Mouse (Mus musculus) neural tube, embryonic 14.5 days (tissue): ENCODE results near the gene Il20ra. TPM values are rescaled to one million over a fixed set of nuclear protein-coding genes. Genes with fewer than 3 reads are reported as not detected.
"Not testable (repeated sequence)": the region's sequence is repeated elsewhere in the genome, so short reads cannot be mapped to it uniquely, and the experiment has no call there.

Experiments used
- ATAC-seq: fragments of 200-750 bp; cut with Nextera tagmentation; 2 replicates; pipeline ENCODE4 v1.8.0; 2017; ENCODE audit warnings: low read depth, mild to moderate bottlenecking, moderate TSS enrichment, moderate library complexity
- H3K27ac ChIP-seq: fragments of 300-500 bp; sonication (generic); 2 replicates; pipeline ENCODE4 v1.5.1; 2014; ENCODE audit warnings: low read depth, mild to moderate bottlenecking, control low read depth, low read length, moderate library complexity, mixed read lengths
- H3K27me3 ChIP-seq: fragments of 300-500 bp; sonication (generic); 2 replicates; pipeline ENCODE4 v1.6.1; 2014; ENCODE audit warnings: low read length; ENCODE audit not compliant: control insufficient read depth, insufficient read depth
- H3K36me3 ChIP-seq: fragments of 300-500 bp; sonication (generic); 2 replicates; pipeline ENCODE4 v1.6.1; 2014; ENCODE audit warnings: low read length, mixed read lengths; ENCODE audit not compliant: control insufficient read depth, insufficient read depth
- H3K4me1 ChIP-seq: fragments of 300-500 bp; sonication (generic); 2 replicates; pipeline ENCODE4 v1.6.1; 2014; ENCODE audit warnings: low read length; ENCODE audit not compliant: control insufficient read depth, insufficient read depth
- H3K4me2 ChIP-seq: fragments of 300-500 bp; sonication (generic); 2 replicates; pipeline ENCODE4 v1.6.1; 2014; ENCODE audit warnings: mild to moderate bottlenecking, low read depth, low read length, control low read depth
- H3K4me3 ChIP-seq: fragments of 300-500 bp; sonication (generic); 2 replicates; pipeline ENCODE4 v1.5.1; 2014; ENCODE audit warnings: low read depth, low read length, control low read depth, mixed read lengths
- H3K9ac ChIP-seq: fragments of 300-500 bp; sonication (generic); replicated peaks from 2 replicates; pipeline ENCODE4 v1.6.1; 2014; ENCODE audit warnings: low read depth, mild to moderate bottlenecking, control low read depth, low read length, mixed read lengths
- H3K9me3 ChIP-seq: fragments of 300-500 bp; sonication (generic); 2 replicates; pipeline ENCODE4 v1.6.1; 2016; ENCODE audit warnings: low read length; ENCODE audit not compliant: control insufficient read depth
- whole genome bisulfite sequencing: fragments of 180-500 bp; shearing (Covaris S2); extraction: QIAGEN DNeasy Blood & Tissue Kit; methylation state at CpG from one replicate; pipeline ENCODE4 v1.1.7; 2014; 5-methylcytosine and 5-hydroxymethylcytosine counted together
- polyA plus RNA-seq: library from polyadenylated mRNA; unstranded; fragments of >200 nt; fragmentation: Nextera tagmentation; extraction: Ambion mirVana; gene quantifications from 2 replicates; pipeline ENCODE4 v1.2.1, GENCODE M21; 2014

Gene Il20ra
- polyA plus RNA-seq, 1 experiment from 2014 or later: 2.2 TPM

DNA sequence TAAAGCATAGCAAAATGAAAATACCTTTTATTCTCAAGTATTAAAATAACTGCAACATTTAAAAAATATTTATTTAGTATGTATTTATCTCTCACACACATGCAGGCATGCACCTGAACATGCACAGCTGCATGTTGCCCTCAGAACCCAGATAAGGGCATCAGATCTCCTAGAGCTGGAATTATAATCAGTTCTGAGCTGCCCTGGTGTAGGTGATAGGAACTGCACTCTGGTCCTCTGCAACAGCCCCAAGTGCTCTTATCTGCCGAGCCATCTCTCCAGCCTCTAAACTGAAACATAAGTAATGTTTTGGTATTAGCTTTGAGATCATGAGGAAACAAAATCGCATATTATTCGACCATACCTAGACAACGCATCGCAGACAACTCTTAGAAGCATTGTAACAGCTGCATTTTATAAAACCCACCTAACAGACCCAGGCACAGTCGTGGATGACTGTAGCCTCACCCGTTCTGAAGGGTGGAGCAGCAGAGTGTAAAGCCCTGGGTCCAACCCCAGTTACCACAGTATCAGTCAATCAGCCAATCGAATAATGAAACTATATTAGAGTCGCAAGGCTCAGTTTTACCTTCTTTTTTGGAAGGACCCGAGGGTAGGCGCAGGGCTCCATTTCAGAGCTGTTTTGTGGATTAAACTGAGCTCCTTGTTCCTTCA is 11.9 kb downstream of the Il20ra start:
- no peak overlapping the region for H3K4me3 ChIP-seq
- no peaks in the 10 kb centered on the region for H3K9me3 ChIP-seq
- H3K4me1 ChIP-seq: no peaks in the 10 kb centered on the region
- H3K36me3 ChIP-seq: no peaks in the 10 kb centered on the region
- H3K27me3 ChIP-seq: no peaks in the 10 kb centered on the region
- H3K4me2 ChIP-seq: no peak overlapping the region
- 91% methylated on average over 11 of the region's 11 CpGs for WGBS
- no peak for ATAC-seq
- no peak overlapping the region for H3K27ac ChIP-seq
- H3K9ac ChIP-seq: no peak overlapping the region

DNA sequence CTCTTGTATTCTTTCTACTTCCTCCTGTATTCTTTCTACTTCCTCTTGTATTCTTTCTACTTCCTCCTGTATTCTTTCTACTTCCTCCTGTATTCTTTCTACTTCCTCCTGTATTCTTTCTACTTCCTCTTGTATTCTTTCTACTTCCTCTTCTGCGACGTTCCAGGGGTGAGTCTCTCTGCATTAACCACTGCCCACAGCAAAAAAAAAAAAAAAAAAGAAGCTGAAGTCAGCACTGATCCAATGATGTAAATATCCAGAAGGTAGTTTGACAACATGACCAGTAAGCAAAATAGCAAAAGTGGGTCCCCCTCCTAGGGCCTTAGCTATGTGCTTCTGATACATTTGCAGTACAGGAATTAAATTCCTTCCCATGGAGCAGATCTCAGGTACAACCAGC is 26.1 kb downstream of the Il20ra start:
- 87% methylated on average over 2 of the region's 2 CpGs for WGBS
- H3K4me3 ChIP-seq, H3K4me2 ChIP-seq, H3K36me3 ChIP-seq, H3K27ac ChIP-seq, H3K9me3 ChIP-seq, ATAC-seq, H3K27me3 ChIP-seq, H3K9ac ChIP-seq, H3K4me1 ChIP-seq: not testable (repeated sequence)

DNA sequence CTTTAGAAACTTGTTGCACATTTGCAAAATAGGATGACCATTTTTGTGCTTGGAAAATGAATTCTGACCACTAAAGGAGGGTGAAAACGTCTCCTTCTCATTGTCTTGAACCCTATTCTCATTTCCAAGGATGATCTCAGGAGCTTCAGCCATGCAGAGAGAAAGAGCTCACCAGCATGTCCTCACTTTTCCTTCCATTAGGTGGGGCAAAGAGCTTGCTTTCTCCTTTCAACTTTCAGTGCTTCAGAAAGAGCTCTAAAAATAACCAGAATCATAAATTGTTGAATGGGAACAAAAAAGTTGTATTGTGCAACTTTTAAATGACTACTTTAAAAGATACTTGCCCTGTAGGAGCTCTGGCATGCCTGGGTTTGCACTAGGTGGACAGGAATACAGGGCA is 33.3 kb downstream of the Il20ra start:
- whole genome bisulfite sequencing: 51% methylated on average over 1 of the region's 1 CpGs
- H3K27ac ChIP-seq: no peak overlapping the region
- no peak overlapping the region for H3K9ac ChIP-seq
- H3K4me3 ChIP-seq: no peak overlapping the region
- no peaks in the 10 kb centered on the region for H3K36me3 ChIP-seq
- no peaks in the 10 kb centered on the region for H3K9me3 ChIP-seq
- H3K4me1 ChIP-seq: no peaks in the 10 kb centered on the region
- no peak for ATAC-seq
- H3K27me3 ChIP-seq: no peaks in the 10 kb centered on the region
- no peak overlapping the region for H3K4me2 ChIP-seq

DNA sequence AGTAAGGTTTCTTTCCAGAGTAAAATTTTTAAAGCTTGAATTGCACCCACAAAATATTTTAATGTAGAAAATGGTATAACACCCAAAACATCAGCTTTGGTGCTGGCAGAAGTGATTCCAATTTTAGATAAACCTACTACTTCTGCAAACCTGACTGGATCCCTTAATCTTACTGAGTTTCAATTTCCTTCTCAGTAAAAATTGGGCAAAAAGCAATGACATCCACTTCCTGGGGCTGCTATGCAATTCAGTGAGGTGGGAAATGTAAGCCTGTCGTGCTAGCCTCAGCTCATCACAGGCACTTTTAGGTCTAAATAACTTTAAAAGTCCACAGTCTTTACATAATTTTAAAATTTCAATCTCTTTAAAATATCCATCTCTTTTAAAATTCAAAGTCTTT is 33.8 kb downstream of the Il20ra start:
- H3K4me2 ChIP-seq: no peak overlapping the region
- 83% methylated on average over 1 of the region's 1 CpGs for WGBS

DNA sequence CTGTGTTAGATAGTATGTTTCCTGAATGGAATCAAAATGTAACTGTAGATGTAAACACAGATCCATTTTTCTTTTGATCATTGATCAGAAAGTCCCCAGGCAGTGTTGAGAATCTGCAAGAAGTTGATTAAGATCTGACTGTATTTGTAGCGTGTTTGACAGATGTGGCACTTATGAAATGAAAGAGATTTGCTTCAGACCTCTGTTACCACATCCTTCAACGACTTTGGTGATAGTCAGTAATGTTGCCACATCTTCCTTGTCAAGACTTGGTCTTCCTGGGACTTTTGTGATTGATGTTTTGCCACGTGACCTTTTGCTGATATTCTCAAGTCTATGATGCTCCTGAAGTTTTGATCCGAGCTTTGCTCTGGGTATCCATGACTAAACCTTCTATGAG is 35.3 kb downstream of the Il20ra start:
- no peaks in the 10 kb centered on the region for H3K9me3 ChIP-seq
- no peak overlapping the region for H3K4me3 ChIP-seq
- no peaks in the 10 kb centered on the region for H3K4me1 ChIP-seq
- ATAC-seq: no peak
- no peak overlapping the region for H3K4me2 ChIP-seq
- H3K27me3 ChIP-seq: no peaks in the 10 kb centered on the region
- H3K27ac ChIP-seq: no peak overlapping the region
- no peaks in the 10 kb centered on the region for H3K36me3 ChIP-seq
- H3K9ac ChIP-seq: no peak overlapping the region
- 86% methylated on average over 4 of the region's 4 CpGs for WGBS

More for the DNA sequence above, 33.8 kb downstream of the Il20ra start:
- Histone ChIP-seq H3K36me3 (no peaks in the 10 kb centered on the region), H3K9me3 (no peaks in the 10 kb centered on the region), H3K27me3 (no peaks in the 10 kb centered on the region), H3K9ac (no peak overlapping the region), H3K27ac (no peak overlapping the region), H3K4me1 (no peaks in the 10 kb centered on the region), H3K4me3 (no peak overlapping the region)
- no peak for ATAC-seq

DNA sequence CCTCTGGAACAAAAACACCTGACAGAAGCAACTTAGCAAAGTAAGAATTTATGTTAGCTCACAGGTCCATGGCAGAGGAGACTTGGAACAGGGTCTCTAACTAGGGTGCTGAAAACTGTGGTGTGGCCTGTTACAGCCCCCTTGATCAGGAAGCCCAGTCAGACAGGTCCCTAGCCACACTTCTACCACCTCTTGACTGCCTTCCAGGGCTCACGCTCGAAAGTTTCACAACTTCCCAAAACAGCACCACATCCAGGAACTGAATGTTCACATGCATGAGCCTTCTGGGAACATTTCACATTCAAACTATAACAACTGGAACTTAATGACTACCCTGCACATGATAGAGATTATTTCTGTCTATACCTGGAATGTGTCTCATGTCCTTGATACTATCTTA is 53.1 kb downstream of the Il20ra start:
- H3K4me2 ChIP-seq: no peak overlapping the region
- H3K4me3 ChIP-seq: no peak overlapping the region
- WGBS: 87% methylated on average over 2 of the region's 2 CpGs
- no peak overlapping the region for H3K27ac ChIP-seq
- no peak for ATAC-seq
- H3K9me3 ChIP-seq: no peaks in the 10 kb centered on the region
- H3K27me3 ChIP-seq: no peaks in the 10 kb centered on the region
- no peaks in the 10 kb centered on the region for H3K4me1 ChIP-seq
- no peaks in the 10 kb centered on the region for H3K36me3 ChIP-seq
- H3K9ac ChIP-seq: no peak overlapping the region

DNA sequence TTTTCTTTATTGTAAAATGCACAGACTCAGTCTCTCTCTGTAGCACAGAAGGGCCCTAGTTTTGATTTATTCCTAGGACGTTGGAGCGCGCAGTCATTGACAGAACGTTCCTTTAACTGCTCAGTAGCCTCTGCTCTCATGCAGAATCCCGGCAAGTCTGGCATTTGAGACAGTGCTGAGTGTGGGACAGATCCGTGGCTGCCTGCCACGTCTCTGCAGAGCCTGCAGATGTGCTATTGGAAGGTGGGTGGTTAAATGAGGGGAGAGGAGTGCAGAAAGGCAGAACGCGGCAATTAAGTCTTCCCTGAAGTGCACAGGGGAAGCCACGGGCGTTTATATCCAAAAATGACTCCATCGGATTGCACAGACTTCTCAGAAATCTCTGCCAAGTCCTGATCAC is 66.7 kb downstream of the Il20ra start:
- peak; percentile 78 for ATAC-seq
- H3K4me2 ChIP-seq: no peak overlapping the region
- H3K9ac ChIP-seq: no peak overlapping the region
- no peak overlapping the region for H3K27ac ChIP-seq
- H3K36me3 ChIP-seq: no peaks in the 10 kb centered on the region
- H3K9me3 ChIP-seq: no peaks in the 10 kb centered on the region
- H3K4me3 ChIP-seq: no peak overlapping the region
- H3K4me1 ChIP-seq: no peaks in the 10 kb centered on the region
- H3K27me3 ChIP-seq: no peaks in the 10 kb centered on the region
- 69% methylated on average over 12 of the region's 12 CpGs for WGBS

DNA sequence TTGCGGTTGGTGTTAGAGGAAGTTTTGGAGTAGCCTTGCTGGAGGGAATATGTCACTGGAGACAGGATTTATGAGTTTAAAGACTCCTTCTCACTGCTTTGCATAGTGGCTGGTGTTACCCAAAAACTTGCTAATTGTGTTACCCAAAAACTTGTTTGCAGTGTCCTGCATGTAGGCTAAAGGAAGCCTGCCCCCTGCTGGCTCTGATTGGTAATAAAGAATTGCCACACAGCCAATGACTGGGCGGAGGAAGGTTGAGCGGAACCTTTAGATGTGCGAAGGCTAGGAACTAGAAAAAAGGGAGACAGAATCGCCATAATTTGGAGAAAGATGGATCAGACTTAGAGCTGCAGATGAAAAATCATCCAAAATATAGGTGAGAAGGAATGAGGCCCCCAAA is 69.0 kb downstream of the Il20ra start:
- Histone ChIP-seq H3K36me3 (no peaks in the 10 kb centered on the region), H3K27ac (no peak overlapping the region), H3K4me1 (no peaks in the 10 kb centered on the region), H3K4me2 (no peak overlapping the region), H3K4me3 (no peak overlapping the region), H3K9me3 (no peaks in the 10 kb centered on the region), H3K27me3 (no peaks in the 10 kb centered on the region), H3K9ac (no peak overlapping the region)
- ATAC-seq: no peak
- 88% methylated on average over 5 of the region's 5 CpGs for WGBS

DNA sequence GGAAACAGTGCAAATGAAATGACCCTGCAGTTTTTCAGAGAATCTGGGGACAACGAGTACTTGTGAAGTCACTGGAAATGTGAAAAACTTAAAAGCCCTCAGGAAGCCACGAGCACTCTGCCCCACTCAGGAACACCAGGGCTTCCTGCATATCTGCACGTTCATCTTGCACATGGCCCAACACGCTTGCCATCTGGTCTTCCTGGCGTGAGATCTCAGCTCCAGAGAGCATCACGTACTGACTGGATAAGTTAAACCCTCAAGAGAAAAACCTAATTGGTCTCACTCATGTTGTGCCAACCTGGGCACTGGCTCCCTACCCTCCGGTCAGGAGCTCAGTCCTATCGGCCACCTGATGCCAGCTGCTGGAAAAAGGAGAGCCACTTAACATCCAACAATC is 82.6 kb downstream of the Il20ra start:
- H3K9ac ChIP-seq: no peak overlapping the region
- no peak for ATAC-seq
- WGBS: 81% methylated on average over 8 of the region's 8 CpGs
- H3K4me3 ChIP-seq: no peak overlapping the region
- H3K9me3 ChIP-seq: no peaks in the 10 kb centered on the region
- no peak overlapping the region for H3K4me2 ChIP-seq
- no peaks in the 10 kb centered on the region for H3K27me3 ChIP-seq
- H3K27ac ChIP-seq: no peak overlapping the region
- H3K4me1 ChIP-seq: no peaks in the 10 kb centered on the region
- no peaks in the 10 kb centered on the region for H3K36me3 ChIP-seq
